Mouse (Mus musculus) monocyte, adult 2 months (primary cell): Measurements from ENCODE around the gene Hoxa4.

Experiments
- DNase-seq, 2 experiments: peaks; one replicate each; pipeline ENCODE4 v3.0.0; 2022; ENCODE audit warnings: low spot score in 2 of 2, low read depth in 1 of 2

Hoxa4 gene

DNA sequence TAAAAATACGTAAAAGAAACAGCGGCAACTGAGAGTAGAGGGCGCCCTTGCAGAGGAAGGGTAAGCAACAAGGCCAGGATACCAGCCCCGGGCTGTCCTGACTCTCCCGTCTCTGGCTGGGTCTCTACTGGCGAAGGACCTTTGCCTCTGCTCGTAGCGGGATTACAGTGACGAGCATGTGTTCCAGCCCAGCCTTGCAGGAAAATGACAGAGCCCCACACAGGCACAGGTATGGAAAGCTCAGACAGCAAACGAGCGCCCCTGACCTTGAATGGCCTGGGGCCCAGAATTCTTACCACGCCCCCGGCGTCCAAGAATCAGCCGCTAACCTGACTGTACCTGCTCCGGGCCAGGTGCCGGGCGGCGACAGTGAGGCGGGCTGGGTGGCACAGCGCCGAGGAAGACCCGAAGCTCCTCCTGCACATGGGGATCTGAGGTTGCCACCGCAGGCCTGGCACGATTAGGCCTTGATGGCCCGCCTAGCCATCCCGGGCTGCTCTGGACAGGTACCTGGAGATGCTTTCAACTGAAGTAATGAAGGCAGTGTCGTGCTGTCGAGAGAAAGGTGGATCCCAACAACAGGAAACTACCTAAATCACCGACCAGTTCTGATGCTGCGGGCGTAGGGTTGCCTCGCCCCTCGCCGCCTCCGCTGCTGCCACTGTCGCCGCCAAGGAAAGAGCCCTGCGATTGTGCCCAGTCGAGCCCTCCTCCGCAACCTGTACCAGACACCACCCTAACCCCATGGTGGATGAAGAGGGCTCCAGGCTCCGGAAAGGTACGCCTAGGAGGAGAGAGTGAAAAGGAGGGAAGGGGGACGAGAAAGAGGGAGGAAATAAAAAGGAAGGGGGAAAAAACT lies 38.2 kb upstream of the Hoxa4 start:
- no peak for DNase-seq

DNA sequence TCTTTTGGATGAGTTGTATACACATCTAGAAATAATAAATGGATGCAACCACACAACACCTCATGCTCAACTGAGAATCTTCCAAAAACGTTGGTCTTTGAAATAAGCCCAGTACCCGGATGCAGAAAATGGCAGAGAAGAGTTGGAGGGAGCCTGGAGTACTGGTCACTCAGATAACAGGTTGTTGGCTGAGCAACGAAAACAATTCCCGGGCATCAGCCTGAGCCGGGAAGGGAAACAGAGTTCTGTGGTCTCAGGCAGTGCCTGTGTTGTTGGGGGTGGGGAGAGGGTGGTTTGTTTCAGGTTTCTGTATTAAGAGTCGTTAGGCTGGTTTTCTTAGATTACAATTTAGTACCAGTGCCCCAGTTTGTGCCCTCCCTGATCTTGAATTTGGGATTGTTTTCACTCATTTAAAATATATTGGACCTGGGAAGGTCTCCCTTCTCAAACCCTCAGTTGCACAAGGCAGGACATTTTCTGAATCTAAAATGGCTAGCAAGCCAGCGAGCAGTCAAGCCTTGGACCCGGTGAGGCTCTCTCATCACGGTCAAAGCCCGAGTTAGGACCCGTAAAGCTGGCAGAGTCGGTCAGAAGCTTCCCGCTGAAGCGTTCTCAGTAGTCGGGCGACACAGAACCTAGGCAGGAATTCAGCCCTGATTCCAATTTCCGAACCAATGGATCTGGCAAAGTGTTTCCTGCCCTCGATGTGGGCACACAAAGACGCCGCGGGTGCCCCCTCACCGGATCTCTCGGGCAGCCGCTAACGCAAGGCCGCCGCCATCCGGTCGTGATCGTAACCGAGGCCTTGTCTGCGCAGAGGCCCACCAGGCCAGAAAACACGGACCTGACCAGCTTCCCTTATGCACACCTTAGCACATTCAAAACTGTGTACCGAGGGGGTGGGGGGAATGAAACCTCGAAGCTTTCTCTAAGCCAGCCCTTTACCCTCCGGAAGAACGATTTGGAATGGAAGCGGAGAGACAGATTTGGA lies 37.2 kb upstream of the Hoxa4 start:
- no peak for DNase-seq

DNA sequence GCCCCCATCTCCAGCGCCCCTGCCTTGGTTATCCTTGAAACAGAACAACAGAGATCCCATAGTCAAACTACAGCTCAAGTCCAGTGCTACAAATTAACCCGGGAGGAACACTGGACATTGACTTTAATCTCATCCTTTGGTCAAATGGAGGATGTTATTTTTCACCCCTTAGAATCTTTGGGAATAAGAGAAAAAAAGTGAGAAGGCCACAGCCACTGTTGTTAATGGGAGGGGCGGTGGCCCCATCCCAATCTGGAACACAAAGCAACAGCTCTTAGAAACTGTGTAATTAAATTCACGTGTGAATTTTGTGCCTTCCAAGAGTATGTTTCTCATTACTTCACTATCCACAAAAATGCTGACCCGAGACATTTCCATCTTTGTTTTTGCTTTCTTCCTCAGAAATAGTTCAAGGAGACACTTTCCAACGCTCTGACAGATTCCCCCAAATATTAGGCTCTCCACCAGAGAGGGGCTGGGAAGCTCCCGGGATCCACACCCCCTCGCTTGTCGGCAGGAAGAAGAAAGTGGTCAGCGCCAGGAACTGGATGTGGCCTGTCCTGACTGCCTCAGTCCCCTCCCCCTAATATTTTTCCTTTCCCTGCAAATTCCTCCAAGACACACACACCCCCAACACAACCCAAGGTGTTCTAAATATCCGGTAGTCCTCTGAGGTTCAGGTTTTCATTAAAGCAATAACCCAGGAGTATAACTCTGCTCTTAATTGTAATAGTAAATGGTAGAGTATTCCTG lies 36.1 kb upstream of the Hoxa4 start:
- DNase-seq, result no peak

DNA sequence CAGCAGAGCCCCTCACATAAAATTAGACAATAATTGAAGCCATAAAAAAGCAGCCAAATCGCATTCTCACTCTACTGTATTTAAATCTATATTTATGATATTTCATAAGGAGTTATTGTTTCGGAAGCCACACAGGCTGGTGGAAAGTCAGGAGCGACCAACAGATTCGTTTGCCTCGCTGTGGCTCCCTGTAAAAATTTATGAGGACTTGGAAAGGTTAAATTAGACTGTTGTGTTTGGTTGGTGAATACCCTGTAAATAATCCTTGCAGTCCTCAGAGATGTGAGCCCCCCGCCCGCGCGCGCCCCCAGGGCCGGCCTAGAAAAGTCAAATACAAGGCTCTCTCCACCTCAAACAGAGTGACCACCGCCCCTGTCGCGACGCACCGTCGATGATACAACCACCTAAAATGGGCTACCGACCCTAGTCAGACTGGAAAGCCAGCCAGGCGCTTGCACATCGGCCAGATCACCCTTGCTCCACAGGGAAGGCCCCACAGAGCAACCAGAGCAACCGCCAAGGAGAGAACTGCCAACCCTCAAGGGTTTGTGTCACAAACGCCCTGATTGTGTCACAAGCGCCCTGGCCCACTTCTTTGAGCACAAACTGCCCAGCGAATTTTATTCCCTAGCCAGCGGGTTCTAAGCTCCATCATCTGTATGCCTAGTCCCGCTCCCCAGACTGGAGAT lies 35.2 kb upstream of the Hoxa4 start:
- DNase-seq, result no peak

DNA sequence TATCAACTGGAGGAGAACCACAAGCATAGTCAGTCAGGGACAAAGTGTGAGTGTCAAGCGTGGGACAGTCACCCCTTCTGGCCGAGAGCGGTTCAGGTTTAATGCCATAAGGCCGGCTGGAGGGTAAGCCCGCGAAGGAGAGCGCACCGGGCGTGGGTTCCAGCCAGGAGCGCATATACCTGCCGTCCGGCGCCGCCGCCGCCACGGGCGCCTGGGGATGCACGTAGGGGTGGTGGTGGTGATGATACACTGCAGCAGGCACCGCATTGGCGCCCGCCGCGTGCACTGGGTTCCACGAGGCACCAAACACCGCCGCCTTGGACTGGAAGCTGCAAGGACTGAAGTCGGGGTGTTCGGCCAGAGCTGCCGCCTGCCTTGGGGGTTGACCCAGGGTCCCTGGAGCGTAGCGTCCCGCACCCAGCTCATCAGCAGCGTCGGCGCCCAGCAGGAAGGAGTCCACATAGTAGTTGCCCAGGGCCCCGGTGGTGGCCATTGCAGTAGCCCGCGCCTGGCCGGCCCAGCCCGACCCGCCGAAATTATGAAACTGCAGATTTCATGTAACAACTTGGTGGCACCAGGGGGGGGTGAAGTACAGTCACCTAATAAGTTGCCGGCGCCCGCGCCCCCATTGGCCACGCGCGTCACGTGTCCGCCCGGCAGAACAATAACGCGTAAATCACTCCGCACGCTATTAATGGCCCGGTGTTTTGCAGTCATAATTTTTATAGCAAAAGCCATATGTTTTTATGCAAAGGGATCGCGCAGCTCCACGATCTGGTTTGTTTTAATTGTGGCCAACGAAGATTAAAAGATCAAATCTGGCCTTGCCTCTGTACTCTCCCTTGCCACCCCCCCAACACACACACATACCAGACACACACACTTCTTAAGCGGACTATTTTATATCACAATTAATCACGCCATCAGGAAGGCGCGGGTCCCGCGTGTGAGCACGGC lies 34.3 kb upstream of the Hoxa4 start:
- no peak for DNase-seq

DNA sequence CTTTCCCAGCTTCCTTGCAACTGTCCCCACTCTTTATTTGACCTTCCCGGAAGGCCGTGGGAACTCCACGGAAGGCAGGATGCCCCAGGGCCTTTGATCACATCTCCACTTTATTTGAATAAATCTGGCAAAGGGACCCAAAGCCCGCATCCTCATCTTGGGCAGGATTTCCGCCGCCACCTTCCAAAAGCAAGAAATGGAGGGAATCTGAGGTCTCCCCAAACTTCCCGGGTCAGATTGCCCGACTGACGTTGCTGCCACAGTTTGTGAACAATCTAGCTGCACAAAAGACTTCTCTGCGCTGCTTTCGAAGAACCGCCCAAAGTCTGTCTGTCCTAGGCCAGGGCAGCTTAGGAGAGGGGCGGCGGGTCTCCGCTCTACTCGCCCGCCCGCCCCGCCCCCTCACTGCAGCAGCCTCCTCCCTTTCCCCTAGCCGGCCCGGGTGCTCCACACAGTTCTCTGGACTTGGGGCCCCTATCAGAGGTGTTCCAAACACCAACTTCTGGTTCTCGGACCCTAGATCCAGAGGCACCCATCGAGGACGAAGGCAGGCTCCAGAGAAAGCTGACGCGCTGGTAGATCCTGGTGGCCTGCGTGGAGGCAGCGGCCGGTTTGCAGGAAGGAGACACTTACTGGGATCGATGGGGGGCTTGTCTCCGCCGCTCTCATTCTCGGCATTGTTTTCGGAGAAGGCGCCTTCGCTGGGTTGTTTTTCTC lies 33.5 kb upstream of the Hoxa4 start:
- DNase-seq, result no peak

DNA sequence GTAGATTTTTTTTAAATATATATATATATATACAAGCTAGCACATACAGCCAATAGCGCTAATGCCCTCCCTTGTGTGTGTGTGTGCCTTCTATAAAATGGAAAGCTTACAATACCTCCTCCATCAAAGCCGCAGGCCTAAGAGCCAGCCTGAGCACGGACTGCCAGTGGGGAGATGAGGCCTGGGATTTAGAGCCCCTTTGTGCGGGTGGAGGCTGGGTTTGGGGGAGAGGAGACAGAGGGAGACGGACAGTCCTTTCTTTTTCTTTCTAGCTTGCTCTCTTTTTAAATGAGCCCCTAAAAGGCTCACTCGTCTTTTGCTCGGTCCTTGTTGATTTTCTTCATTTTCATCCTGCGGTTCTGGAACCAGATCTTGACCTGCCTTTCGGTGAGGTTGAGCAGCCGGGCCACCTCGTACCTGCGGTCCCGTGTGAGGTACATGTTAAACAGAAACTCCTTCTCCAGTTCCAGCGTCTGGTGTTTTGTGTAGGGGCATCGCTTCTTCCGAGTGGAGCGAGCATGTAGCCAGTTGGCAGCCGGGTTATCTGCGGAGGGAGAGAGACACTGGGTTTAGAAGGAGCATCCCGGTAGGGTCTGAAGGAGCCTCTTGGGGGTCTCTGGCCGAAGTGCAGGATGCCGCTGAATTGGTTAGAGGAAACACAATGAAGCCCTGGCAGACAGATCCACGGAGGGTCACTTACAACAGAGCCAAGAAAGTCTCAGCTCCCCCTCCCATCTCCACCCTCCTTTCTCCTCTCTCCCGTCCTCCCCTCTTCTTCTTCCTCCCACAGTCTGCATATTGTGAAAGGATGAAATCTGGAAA lies 32.6 kb upstream of the Hoxa4 start:
- DNase-seq, result no peak

DNA sequence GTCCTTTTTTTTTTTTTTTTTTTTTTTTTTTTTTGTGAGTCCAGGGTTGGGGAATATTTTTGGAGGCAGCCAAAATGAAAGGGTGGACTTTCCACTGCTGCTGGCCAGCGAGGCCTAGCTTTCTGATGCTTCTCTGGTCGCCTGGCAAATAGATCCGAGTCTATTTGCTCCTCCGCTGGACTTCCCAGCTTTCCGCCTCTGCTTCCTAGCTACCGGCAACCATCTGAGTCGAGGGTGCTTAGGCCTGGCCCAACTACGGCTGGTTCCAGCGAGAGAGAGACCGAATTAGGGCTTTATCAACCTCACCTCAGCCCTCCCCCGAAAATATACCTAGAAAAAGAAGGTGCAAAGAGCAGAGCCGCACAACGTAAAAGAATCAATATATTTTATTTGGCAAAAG lies 31.2 kb upstream of the Hoxa4 start:
- DNase-seq, result no peak

DNA sequence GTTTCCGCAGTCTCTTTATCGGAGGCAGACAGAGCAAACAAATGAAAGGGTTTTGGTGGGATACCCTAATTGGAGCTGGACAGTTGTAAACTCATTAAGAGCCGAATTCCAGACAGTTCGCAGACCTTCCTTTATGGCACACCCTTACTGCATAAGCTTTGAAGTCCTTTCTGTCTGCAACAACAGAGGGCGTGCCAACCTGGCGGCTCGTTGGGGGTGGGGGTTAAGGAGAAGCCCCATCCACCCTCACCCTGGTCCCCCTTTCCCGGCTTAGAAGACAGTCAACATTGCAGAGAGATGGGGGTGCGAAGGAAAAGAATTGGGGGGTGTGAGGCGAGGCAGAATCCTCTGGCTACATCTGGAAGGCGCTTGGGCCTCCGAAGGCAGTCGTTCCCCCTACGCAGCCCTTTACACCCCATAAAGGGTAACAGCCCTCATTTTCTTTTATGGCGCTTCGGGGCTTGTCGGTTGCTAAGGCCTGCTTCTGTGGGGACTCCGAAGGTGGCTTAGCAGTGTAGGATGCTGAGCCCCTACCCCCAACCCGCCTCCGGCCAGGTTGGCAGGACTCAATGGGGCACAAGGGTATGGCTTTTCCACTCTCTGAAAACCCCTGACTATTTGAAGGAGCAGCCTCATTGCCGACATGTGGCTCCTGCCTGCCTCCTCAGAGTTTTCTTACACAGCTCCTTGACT lies 30.6 kb upstream of the Hoxa4 start:
- DNase-seq, result no peak

DNA sequence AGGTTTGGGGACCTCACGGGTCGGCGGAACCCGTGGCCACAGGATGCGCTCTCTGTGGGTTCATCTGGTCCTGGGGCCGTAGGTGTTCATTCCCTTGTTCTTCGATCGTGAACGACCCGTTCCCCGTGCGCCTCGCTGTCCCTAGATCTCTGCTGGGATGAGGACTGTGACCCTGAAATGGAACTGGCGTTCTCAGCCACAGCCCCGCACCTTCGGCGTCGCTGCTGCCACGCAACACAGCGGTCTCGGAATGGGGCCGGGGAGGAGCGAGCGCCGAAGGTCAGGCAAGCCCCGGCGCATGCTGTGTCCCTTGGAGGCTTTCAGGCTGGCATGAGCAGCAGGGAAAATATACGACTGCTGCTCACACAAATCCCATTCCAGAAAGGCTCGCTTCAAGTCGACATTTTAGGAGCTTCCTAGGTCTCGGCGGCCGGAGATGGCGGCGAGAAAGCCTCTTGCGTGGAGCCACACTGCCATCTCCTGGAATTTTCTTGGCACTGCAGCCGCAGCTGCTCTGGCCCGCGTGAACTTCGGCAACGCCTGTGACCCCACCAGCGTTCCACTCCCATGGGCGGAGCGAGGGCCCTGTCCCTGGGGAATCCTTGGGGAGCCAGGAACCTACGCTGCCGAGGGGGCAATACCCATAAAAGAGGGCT lies 29.9 kb upstream of the Hoxa4 start, which contains the start of gene Hoxa7:
Gene Hoxa7, minus strand, starts transcription at position 518 of the 656 bp plus-strand sequence.
- peak; percentile 43 to 80 for DNase-seq

DNA sequence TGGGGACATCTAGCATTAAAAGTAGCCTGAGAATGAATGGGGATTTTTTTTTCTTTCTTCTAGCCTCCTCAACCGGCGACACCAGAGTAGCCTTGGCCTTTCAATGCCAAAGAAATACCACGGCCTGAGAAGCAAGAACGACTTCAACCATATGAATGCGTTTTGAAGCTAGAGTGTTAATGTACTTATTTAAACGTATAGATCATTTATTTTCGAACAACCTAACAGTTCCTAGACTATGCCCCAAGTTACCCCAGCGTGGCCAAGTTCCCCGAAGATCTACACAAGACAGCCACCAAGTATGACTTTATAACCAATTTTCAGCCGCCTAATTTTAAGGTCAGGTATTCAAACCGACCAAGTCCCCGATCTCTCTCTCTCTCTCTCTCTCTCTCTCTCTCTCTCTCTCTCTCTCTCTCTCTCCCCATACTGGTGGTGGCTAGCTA lies 29.3 kb upstream of the Hoxa4 start:
- DNase-seq, result no peak

DNA sequence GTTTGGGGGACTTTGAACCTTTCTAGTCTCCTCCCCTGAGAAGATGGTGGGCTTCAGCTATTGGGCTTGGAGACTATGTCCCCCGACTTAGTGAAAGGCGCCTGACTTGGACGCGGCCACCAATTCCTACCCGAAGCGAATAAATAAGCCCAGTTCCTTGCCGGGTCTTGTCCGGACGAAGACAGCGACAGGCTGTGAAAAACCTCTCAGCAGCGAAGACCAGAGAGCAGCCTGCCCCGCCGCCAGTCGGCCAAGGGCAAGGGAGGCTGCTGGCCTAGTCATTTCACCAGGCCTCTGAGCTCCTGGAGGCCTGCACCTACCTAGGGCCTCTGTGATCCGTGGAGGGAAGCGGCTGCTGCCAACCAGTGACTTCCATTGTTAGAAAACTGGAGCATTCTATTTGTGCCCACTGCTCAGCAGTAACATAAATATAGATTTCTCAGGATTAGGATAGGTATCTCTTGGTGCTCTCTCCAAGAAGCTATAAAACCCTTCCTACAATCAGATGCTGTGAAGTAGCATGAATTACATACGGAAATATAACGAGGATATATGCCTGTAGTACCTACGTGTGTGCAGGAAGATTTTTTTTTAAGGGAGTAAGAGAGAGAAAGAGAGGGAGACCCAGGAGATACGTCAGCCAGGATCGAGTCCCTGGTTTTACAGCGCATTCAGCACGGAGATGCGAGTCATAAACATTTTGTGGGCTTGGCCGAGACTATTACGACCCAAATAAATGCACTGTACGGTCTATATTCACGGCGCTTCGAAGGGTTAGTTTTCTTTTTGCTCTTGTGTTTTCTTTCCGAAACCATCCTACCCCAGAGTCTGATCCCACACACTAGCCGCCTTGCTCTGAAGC lies 28.7 kb upstream of the Hoxa4 start:
- DNase-seq, result no peak

DNA sequence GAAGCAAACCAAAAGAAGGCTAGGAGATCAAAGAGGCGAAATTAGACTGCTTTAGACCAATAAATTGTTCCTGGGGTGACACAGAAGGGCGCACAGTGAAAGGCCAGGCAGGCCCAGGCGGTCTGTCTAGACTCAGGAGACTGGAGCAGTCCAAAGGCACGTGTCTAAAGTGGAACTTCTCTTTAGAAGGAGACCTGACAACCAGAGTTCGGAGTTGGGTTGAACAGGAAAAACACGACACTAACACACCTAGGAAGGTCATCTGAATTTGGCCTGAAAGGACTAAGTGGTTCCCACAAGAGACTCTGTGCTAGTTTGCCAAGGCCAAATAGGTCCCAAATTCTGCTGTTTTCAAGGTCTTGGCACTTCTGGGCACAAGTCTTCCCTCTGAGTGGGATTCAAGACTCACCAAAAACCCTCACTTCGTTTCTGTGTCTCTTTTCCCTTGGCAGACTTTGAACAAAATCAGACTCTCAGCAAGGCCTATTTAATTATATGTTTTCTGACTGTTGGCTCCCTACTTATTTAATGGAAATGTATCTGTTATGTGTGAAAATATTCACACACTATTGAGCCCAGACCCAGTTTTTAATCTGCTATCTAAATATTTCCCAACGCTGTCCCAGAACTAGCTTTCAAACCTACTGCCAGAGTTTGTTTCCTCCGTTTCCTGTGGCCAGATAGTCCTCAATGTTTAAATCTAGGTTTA lies 27.8 kb upstream of the Hoxa4 start:
- no peak for DNase-seq

DNA sequence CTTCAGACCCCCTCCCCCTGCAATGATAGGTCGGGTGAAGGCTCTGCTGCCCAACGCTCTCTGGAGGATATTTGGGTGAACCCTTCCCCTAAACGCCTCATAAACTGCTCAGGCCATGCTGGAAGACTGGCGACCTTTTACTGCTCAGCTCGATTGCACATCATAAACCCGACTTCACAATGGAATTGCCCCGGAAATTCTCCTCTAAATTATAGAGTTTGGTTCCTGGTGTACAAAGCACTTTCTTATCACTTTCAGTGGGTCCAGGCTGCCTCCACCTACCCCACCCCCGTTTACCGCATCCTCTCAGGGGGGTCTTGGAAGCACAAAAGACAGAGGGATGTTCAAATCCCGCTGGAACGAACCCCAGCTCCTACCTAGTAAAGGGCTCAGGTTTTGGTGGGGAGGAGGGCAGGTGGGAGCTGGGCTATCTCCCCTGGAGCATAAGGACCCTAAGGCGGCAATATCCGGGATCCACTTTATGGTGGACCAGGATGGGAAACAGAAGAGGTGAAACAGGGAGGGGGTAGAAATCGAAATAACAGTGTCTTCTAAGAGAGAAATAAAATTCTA lies 27.2 kb upstream of the Hoxa4 start:
- no peak for DNase-seq
